Mouse (Mus musculus) adrenal gland, postnatal 36 days (tissue): ENCODE measurements at regions not wholly inside any gene's neighbourhood (a gene's known extent, or its start where the extent isn't known, plus 50 kb on each side); places are given as distances from the start of the nearest gene placed in this dataset.

Experiments
- DNase-seq, 2 experiments: peaks; one replicate each; pipeline ENCODE4 v3.0.0; 2021; ENCODE audit warnings: mixed read lengths in 1 of 2

DNA sequence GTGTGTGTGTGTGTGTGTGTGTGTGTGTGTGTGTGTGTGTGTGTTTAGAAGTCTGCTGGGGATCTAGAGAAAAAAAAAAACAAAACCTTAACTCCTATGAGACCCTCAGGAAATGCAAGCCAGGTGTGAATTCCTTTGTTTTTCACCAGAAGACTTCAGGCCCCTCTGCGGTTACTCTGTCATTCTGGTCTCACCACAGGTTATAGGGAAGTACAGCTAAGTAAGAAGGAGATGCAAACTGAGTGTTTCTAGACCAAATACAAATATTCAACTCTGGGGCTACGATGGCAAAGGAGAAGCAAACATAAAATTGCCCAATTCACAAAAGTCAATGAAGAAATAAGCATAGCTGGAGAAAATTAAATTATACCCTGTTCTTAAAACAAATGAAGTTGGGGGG, 54.9 kb upstream of the Basp1 start:
- no peak for DNase-seq

DNA sequence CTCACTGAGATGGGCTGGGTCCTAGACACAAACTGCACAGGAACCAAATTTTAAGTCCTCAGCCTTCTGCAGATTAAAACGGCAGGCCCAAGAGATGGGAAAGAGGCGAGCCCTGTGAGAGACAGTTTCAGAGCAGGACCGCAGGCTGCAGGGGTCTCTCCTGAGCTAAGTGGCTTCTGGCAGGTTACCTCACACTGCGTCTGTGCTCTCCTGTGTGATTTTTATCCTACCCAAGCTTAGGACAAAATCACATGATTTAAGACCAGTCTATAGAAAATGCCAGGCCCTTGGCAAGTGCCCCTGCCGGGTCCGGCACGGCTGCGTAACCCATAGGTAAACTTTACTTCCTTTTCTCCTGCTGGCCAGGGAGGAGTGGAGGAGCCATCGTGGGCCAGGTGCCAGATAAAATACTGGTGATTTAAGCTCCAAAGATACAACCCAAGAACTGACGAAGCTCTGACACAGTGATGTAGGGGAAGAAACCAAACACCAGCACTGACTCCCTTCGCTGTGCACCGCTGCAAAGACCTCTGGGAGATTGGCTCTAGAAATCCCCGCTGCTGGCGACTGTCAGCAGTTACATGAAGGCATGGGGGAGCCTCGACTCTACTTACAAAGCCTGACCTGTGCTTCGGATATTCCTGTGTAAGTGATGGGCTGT, 55.8 kb upstream of the Basp1 start:
- no peak for DNase-seq

DNA sequence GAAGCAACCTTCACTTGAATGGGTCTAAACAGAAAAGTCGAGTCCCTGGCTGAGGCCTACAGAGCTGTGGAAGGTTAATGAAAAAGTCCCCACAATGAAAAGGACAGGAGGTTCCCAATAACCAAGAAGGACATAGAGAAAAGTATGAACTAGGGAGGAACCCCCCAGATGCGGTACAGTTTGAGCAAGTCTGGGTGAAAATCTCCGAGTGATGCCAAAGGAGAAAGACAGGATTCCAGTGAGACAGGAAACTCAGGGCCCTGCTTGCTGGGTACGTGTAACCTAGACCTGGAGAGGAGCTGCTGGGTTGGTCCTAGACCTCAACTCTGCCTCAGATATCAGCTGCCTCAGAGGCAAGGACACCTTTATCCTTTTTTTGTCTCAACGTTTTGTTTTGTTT, 57.8 kb upstream of the Basp1 start:
- DNase-seq, result no peak

DNA sequence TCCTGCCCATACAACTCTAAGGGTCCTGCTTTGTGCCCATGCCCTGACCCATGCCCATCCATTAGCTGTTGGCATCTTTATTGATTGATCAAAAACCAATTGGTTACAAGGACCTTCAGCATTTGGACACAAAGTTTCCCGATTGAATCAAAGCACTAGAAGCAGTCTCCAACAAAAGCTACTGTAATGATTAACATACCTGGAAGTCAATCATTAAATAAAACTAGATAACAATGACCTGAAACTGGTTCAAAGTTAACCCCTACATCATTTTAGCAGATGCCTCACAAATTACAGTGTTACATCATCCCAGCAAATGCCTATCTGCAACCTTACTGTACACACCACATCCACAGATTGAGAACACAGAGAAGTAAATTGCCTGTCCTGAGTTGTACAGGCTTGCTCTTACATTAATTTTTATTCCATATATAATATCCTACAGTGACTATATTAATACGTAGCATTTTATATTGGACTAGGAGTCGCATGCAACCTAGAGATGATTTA, 59.7 kb upstream of the Basp1 start:
- DNase-seq, result no peak

- no peak for DNase-seq
Observed at GRCm38 (mm10) chr15:25474096-25474495, 60.5 kb upstream of the Basp1 start.

- peak; percentile 25 to 48 for DNase-seq
Observed at GRCm38 (mm10) chr15:25482586-25482985, 69.0 kb upstream of the Basp1 start.

DNA sequence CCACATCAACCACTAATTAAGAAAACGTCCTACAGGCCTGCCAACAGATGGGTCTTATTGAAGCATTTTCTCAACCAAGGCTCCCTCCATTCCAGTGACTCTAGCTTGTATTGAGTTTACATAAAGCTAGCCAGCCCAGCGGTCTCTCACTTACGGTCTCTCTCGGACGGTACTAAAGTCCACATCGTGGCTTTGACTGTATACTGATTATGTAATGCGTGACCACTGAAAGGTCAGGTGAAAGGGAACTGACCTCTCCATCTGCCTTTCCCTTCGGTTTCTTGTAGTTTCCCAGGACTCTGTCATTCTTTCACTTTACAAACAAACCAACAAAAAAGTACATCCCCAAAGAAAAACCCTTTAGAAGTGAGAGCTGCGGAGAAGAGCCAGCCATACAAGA, 71.8 kb upstream of the Basp1 start:
- no peak for DNase-seq

- DNase-seq, result no peak
Observed at GRCm38 (mm10) chr15:25486158-25486557, 72.6 kb upstream of the Basp1 start.

DNA sequence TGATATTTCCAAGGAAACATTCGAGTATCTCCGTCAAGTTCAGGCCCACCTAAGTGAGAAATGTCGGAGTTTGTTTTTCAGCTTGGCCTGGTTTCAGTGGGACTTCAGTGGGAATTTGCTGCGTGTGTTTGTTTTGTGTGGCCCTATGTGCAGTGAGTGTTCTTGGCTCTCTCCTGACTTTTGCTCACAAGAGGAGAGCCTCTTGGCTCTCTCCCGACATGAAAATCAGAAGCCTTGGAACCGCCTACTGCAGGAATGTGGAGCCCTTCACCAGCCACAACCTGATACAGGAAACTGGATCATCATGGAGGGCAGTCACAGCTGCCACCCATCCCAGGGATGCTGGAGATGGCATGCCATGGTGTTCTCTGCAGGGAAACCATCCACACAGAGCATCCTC, 76.2 kb upstream of the Basp1 start:
- DNase-seq, result no peak

- no peak for DNase-seq
Observed at GRCm38 (mm10) chr15:25492161-25492746, 78.7 kb upstream of the Basp1 start.

DNA sequence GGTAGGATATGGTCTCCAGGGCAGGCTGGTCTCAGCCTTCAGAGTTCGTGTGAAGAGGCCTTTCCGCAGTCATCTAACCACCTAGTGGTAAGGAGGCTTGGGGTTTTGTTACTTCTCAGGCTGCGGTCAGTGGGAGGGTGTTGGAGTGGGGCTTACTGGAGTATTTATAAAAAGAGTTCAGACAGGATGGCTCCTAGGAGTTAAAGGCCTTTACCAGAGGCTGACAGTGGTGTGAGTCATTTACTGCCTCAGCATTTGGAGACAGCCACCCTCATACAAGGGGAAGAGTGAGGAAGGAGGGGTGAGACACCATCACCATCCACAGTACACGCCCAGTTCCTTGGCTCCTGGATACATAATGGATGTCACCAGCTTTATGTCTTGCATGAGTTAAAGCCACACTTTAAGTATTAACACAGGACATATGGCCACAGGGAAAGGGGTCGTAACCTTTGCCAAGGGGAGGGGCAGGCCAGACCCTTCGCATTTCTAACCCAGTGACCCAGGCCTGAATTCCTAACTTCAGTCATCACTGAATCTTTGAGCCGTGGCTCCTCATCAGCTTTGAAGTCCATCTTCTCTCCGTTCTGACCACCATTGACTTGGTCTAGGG, 81.2 kb upstream of the Basp1 start:
- no peak for DNase-seq

GRCm38 (mm10) chr15:25495926-25496644, 82.5 kb upstream of the Basp1 start:
- no peak for DNase-seq

- DNase-seq, result no peak
Observed at GRCm38 (mm10) chr15:25497743-25498142, 84.2 kb upstream of the Basp1 start.

DNA sequence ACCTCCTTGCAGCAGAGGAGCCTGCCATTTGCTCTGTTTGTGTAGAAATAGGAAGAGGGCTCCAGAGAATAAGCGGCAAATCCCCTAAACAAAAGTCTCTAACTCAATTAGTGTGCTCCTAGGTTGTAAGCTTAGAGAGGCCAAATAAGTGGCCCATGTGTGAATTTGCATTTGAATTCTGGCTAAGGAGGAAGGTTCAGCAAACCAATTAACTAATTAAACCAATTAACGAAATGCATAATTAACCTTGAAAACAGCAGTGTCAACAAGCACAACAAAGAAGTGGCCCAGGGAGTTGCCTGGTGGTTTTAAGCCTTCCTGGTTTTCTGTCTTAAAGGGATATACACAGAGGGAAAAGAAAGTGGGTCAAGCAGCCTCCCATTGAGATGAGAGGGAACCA, 84.9 kb upstream of the Basp1 start:
- DNase-seq, result no peak

DNA sequence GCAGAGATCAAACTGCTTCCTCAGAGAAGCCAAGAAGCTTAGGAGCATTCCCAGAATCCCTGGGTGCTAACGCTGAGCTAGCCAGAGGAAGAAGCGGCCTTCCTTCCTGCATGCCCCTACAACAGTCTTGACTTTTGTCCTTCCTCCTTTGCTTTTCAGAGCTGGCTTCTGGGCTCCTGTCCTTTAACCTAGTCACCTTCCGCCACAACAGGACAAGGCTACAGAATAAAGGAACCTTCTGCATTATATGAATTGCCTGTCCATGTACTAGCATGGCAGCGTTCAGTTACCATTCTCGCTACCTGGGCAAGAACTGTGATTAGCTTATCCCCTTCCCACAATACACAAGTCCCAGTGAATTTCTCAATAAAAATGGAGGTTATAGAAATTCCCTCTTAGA, 88.9 kb upstream of the Basp1 start:
- DNase-seq, result peak; percentile 15 to 22

DNA sequence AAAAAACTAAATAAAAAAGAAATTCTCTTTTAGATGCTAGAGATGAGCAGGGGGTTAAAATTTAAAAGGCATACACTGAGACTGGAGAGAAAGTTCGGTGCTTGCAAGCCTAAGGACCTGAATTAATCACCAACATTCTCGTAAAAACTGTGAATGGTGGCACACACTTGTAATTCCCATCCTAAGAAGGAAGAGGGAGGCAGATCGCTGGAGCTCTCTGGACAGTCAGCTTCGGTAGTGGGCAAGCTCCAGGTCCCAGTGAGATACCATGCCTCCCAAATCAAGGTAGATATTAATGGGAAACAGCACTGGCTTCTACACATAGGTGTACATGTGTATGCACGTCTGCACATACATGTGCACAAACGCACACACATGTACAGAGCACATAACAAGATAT, 89.5 kb upstream of the Basp1 start:
- no peak for DNase-seq

DNA sequence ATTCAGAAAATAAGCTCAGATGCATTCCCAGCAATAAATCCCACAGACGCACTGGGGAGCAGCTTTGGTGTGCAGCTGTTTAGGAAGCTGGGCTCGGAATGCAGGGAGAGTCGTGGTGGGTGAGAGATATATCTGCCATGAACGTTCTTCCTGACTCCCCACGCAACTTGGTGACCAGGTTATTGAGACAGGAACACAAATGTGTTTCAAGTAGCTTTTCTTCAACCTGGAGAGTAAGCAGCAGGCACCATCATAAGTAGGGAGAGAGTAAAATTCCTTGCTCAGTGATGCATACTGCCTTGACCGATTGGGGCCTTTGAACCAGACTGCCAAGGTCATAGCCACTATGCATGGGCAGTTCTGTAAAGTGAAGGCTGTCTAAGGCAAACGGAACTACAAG, 95.6 kb upstream of the Basp1 start:
- peak; percentile 9 to 21 for DNase-seq

DNA sequence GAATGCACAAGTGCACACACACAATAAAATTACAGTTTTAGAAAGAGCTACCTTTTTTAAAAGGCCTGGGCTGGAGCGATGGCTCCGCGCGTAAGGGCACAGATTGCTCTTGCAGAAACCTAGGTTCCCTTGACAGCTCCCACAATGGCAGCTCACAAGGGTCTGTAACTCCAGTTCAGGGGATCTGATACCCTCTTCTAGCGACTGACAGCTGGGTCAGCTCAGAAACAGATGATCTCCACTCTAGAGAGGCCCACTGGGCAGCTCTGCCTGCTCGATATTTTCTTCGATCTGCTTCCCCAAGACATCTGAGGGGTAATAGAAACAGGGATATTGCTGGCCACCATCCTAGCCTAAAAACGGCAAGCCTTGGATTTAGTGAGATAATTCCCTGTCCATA, 96.0 kb upstream of the Basp1 start:
- DNase-seq, result no peak

GRCm38 (mm10) chr15:25510060-25510492, 96.5 kb upstream of the Basp1 start:
- no peak for DNase-seq

- DNase-seq, result no peak
Observed at GRCm38 (mm10) chr15:25518025-25518928, 104.0 kb upstream of the Myo10 start.

GRCm38 (mm10) chr15:25524189-25524588, 98.1 kb upstream of the Myo10 start:
- DNase-seq, result no peak

- peak; percentile 12 to 26 for DNase-seq
Observed at GRCm38 (mm10) chr15:25525337-25525736, 97.0 kb upstream of the Myo10 start.
